Mouse (Mus musculus) ES-Bruce4 (cell line): ENCODE measurements around the gene Ppp2r2c. TPM values are rescaled to one million over a fixed set of nuclear protein-coding genes. Genes with fewer than 3 reads are reported as not detected.

Experiments used
- H3K27ac ChIP-seq: 2 replicates; pipeline ENCODE4 v1.5.1; 2012; ENCODE audit warnings: low read length, inconsistent platforms; ENCODE audit not compliant: insufficient read depth
- H3K27me3 ChIP-seq: 2 replicates; pipeline ENCODE4 v1.6.1; 2012; ENCODE audit warnings: mild to moderate bottlenecking, low read length, inconsistent platforms; ENCODE audit not compliant: control insufficient read depth, poor library complexity, insufficient read depth, severe bottlenecking
- H3K36me3 ChIP-seq: 2 replicates; pipeline ENCODE4 v1.6.1; 2012; ENCODE audit warnings: inconsistent platforms, mild to moderate bottlenecking, low read length, moderate library complexity; ENCODE audit not compliant: control insufficient read depth, poor library complexity, insufficient read depth, severe bottlenecking
- H3K4me1 ChIP-seq: one replicate; pipeline ENCODE4 v1.8.1; 2011; ENCODE audit warnings: low read length; ENCODE audit not compliant: control insufficient read depth, insufficient read depth
- H3K4me3 ChIP-seq: 2 replicates; pipeline ENCODE4 v1.5.1; 2011; ENCODE audit warnings: low read depth, mild to moderate bottlenecking, low read length
- H3K9ac ChIP-seq: 2 replicates; pipeline ENCODE4 v1.6.1; 2012; ENCODE audit warnings: low read depth, mild to moderate bottlenecking, inconsistent platforms; ENCODE audit not compliant: poor library complexity, severe bottlenecking
- H3K9me3 ChIP-seq: replicated peaks from 2 replicates; pipeline ENCODE4 v1.6.1; 2012; ENCODE audit warnings: mild to moderate bottlenecking, low read length, inconsistent platforms; ENCODE audit not compliant: control insufficient read depth, poor library complexity, insufficient read depth, severe bottlenecking
- CTCF ChIP-seq: IDR thresholded peaks from one replicate; pipeline ENCODE4 v1.8.1; 2011; ENCODE audit warnings: low read depth, low read length
- EP300 ChIP-seq: IDR thresholded peaks from 2 replicates; pipeline ENCODE4 v1.6.1; 2011; ENCODE audit warnings: low read depth, low read length; ENCODE audit not compliant: insufficient read depth
- POLR2A ChIP-seq: IDR thresholded peaks from one replicate; pipeline ENCODE4 v1.8.1; 2011; ENCODE audit warnings: low read length; ENCODE audit not compliant: insufficient read depth
- polyA plus RNA-seq: library from polyadenylated mRNA; stranded (reverse); fragments of >200 nt; gene quantifications from 2 replicates; pipeline ENCODE4 v1.2.4, GENCODE M21; 2011; ENCODE audit warnings: low read depth; ENCODE audit not compliant: missing spikeins, insufficient read depth, insufficient read length

Ppp2r2c gene
- polyA plus RNA-seq, 1 experiment, result 14.6 TPM

DNA sequence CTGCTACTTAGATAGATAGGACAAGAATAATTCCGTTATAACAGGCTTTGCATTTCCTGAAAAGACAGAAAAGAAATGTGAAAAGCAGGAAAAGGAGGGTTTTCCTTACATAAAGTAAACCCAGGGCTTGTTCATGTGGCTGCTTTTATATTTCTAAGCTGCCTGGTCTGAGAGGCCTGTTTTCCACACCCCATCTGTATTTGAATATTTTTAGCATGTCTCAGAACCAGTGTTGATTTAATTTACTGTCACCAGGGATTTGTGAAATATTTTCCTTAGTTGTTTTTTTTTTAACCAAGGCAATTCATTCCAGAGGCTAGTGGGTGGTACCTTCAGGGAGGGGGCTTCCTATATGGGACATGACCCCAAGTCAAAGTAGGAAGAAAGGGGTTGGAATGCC, 26.6 kb upstream of the Ppp2r2c start:
- H3K9ac ChIP-seq, result no peak overlapping the region
- no peak overlapping the region for H3K4me3 ChIP-seq
- TF ChIP-seq POLR2A (no peak), EP300 (no peak), CTCF (no peak)
- no peaks in the 10 kb centered on the region for H3K4me1 ChIP-seq
- no peaks in the 10 kb centered on the region for H3K27me3 ChIP-seq
- no peaks in the 10 kb centered on the region for H3K36me3 ChIP-seq
- H3K27ac ChIP-seq, result no peak overlapping the region
- H3K9me3 ChIP-seq, result no peaks in the 10 kb centered on the region

- H3K27ac ChIP-seq, result no peak overlapping the region
These were observed 23.8 kb upstream of the Ppp2r2c start for GRCm38 (mm10) chr5:36844490-36844889.

DNA sequence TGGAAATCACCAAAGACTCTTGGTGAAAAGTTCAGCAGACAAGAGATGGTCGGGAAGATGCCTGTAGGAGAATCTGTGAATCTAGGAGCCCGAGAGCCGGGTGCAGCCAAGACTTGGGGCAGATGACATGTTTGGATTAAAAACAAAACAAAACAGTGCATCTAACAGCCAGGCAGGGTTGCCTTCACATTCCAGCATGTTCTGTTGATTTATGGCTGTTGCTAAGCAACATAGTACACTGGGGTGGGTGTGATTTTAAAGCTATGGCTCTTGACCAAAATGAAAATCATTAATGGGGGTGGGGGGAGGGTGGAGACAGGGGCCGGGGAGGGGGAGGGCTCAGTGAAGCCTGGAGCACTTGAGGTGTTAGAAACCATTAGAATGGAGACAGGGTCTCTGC, 16.7 kb upstream of the Ppp2r2c start:
- Histone ChIP-seq H3K9me3 (no peaks in the 10 kb centered on the region), H3K27ac (no peak overlapping the region), H3K36me3 (no peaks in the 10 kb centered on the region), H3K9ac (no peak overlapping the region), H3K4me1 (peaks cover 3% of the 10 kb centered on the region), H3K4me3 (no peak overlapping the region), H3K27me3 (no peaks in the 10 kb centered on the region)
- TF ChIP-seq POLR2A (no peak), EP300 (no peak), CTCF (no peak)

More at GRCm38 (mm10) chr5:36844490-36844889, 23.8 kb upstream of the Ppp2r2c start:
- TF ChIP-seq CTCF (no peak), POLR2A (no peak), EP300 (no peak)
- Histone ChIP-seq H3K27me3 (no peaks in the 10 kb centered on the region), H3K9me3 (no peaks in the 10 kb centered on the region), H3K4me3 (no peak overlapping the region), H3K4me1 (no peaks in the 10 kb centered on the region), H3K9ac (no peak overlapping the region), H3K36me3 (no peaks in the 10 kb centered on the region)

DNA sequence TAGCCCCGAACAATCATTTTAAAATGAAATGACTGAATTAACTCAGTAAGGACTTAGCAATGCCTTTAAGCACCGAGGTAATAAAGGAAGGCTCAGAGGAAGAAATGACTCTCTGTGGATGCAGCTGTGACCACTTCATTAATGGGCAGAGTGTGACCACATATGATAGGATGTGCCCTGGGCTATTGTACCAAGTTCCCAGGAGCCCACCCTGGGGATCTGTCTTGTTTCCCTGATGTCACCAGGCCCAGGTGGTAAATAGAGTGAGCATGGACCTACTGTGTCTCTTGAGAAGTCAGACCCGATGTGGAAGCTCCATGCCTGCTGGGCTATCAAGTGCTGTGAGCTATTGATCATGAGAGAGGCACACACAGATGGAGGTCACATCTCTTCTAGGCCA, 13.1 kb upstream of the Ppp2r2c start:
- Histone ChIP-seq H3K9me3 (no peaks in the 10 kb centered on the region), H3K4me3 (no peak overlapping the region), H3K4me1 (no peaks in the 10 kb centered on the region), H3K27ac (no peak overlapping the region), H3K36me3 (no peaks in the 10 kb centered on the region), H3K27me3 (no peaks in the 10 kb centered on the region), H3K9ac (no peak overlapping the region)
- no peak for TF ChIP-seq CTCF

- Histone ChIP-seq H3K27ac (no peak overlapping the region), H3K27me3 (no peaks in the 10 kb centered on the region), H3K9me3 (no peaks in the 10 kb centered on the region), H3K36me3 (no peaks in the 10 kb centered on the region), H3K4me3 (no peak overlapping the region), H3K9ac (no peak overlapping the region), H3K4me1 (no peaks in the 10 kb centered on the region)
- TF ChIP-seq CTCF (no peak), POLR2A (no peak), EP300 (no peak)
These were observed 11.8 kb upstream of the Ppp2r2c start for GRCm38 (mm10) chr5:36856529-36856928.

DNA sequence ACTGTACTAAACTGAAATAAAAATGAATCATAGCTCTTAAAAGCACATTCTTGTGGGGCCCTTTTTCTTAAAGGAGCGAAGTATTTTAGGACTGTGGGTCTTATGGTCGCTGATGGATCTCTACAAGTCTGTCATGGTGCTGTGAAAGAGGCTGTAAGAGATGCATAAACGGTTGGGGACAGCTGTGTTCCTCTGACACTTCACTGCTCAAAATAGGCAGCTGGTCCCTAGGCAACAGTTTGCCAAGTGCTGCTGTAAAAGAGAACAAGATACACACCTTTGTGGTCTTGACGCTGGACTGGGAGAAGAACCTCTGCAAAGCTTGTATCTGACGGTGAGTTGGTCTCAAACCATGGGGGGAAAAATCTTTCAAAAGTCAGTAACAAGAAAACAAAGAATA, 10.8 kb upstream of the Ppp2r2c start:
- Histone ChIP-seq H3K4me1 (no peaks in the 10 kb centered on the region), H3K9me3 (no peaks in the 10 kb centered on the region), H3K27me3 (no peaks in the 10 kb centered on the region), H3K36me3 (no peaks in the 10 kb centered on the region), H3K9ac (no peak overlapping the region), H3K27ac (no peak overlapping the region), H3K4me3 (no peak overlapping the region)
- TF ChIP-seq EP300, result no peak
- TF ChIP-seq CTCF, result no peak
- no peak for TF ChIP-seq POLR2A
